Mouse (Mus musculus) heart, embryonic 14.5 days (tissue): ENCODE results near the gene Slc7a11. TPM values are rescaled to one million over a fixed set of nuclear protein-coding genes. Genes with fewer than 3 reads are reported as not detected.
A peak's percentile ranks its signal among the peaks of the same experiment; 100 is the strongest.

Experiments
- ATAC-seq: fragments of 200-750 bp; cut with Nextera tagmentation; 2 replicates; pipeline ENCODE4 v1.8.0; 2017; ENCODE audit warnings: low read depth, moderate TSS enrichment; ENCODE audit not compliant: insufficient number of reproducible peaks, insufficient read depth, low FRiP score
- H3K27ac ChIP-seq, 2 experiments: fragments of 200-500 bp in 1 of 2; fragments of 300-500 bp in 1 of 2; sonication (generic) in 1 of 2; replicated peaks in 1 of 2; 2 replicates each; pipeline ENCODE4 v1.5.1; 2012 to 2014; ENCODE audit warnings: low read depth in 2 of 2, low read length in 2 of 2, control low read depth in 1 of 2, mild to moderate bottlenecking in 1 of 2, mixed read lengths in 1 of 2; ENCODE audit not compliant: control insufficient read depth in 1 of 2, insufficient read depth in 1 of 2
- H3K27me3 ChIP-seq: fragments of 300-500 bp; sonication (generic); 2 replicates; pipeline ENCODE4 v1.6.1; 2014; ENCODE audit warnings: mild to moderate bottlenecking, low read length, control low read depth; ENCODE audit not compliant: control insufficient read depth, insufficient read depth
- H3K36me3 ChIP-seq: fragments of 300-500 bp; sonication (generic); 2 replicates; pipeline ENCODE4 v1.6.1; 2014; ENCODE audit warnings: mild to moderate bottlenecking, control low read depth, low read length, mixed read lengths; ENCODE audit not compliant: control insufficient read depth, insufficient read depth
- H3K4me1 ChIP-seq, 2 experiments: fragments of 200-500 bp in 1 of 2; fragments of 300-500 bp in 1 of 2; sonication (generic) in 1 of 2; 2 replicates each; pipeline ENCODE4 v1.6.1; 2012 to 2014; ENCODE audit warnings: low read length in 2 of 2, control low read depth in 1 of 2, mixed read lengths in 1 of 2; ENCODE audit not compliant: control insufficient read depth in 2 of 2, insufficient read depth in 2 of 2
- H3K4me2 ChIP-seq: fragments of 300-500 bp; sonication (generic); 2 replicates; pipeline ENCODE4 v1.6.1; 2014; ENCODE audit warnings: mild to moderate bottlenecking, low read length
- H3K4me3 ChIP-seq, 2 experiments: fragments of 200-500 bp in 1 of 2; fragments of 300-500 bp in 1 of 2; sonication (generic) in 1 of 2; 2 replicates each; pipeline ENCODE4 v1.5.1; 2012 to 2014; ENCODE audit warnings: low read length in 2 of 2, mild to moderate bottlenecking in 2 of 2, control low read depth in 1 of 2, low read depth in 1 of 2, moderate library complexity in 1 of 2; ENCODE audit not compliant: control insufficient read depth in 1 of 2, insufficient read depth in 1 of 2
- H3K9ac ChIP-seq: fragments of 300-500 bp; sonication (generic); 2 replicates; pipeline ENCODE4 v1.6.1; 2014; ENCODE audit warnings: mild to moderate bottlenecking, low read length
- H3K9me3 ChIP-seq: fragments of 300-500 bp; sonication (generic); 2 replicates; pipeline ENCODE4 v1.6.1; 2016; ENCODE audit warnings: low read length, control low read depth; ENCODE audit not compliant: control insufficient read depth
- WGBS: fragments of 180-500 bp; shearing (Covaris S2); extraction: QIAGEN DNeasy Blood & Tissue Kit; methylation state at CpG from one replicate; pipeline ENCODE4 v1.1.7; 2014; 5-methylcytosine and 5-hydroxymethylcytosine counted together
- polyA plus RNA-seq: library from polyadenylated mRNA; unstranded; fragments of >200 nt; fragmentation: Nextera tagmentation; extraction: Ambion mirVana; gene quantifications from 2 replicates; pipeline ENCODE4 v1.2.1, GENCODE M21; 2014

Slc7a11 gene
- polyA plus RNA-seq, 1 experiment from 2014 or later = 0.16 TPM

- 13% methylated on average over 5 of the region's 5 CpGs for WGBS
- H3K9me3 ChIP-seq = no peaks in the 10 kb centered on the region
- ATAC-seq = no peak
- H3K27ac ChIP-seq = peak overlapping the region in 1 of 2 experiments; percentile 46; a peak in 2 of 4 replicates
- no peaks in the 10 kb centered on the region for H3K27me3 ChIP-seq
- no peak overlapping the region for H3K9ac ChIP-seq
- no peaks in the 10 kb centered on the region for H3K36me3 ChIP-seq
- 0 out of 2 replicates have a peak overlapping the region, but pooled peaks have one; percentile 2 for H3K4me2 ChIP-seq
- peaks cover 0 to 6% of the 10 kb centered on the region in 2 experiments; a peak in 3 of 4 replicates for H3K4me1 ChIP-seq
- no peak overlapping the region for H3K4me3 ChIP-seq
These were observed 439.3 kb downstream of the Slc7a11 start for GRCm38 (mm10) chr3:50003970-50004683.

DNA sequence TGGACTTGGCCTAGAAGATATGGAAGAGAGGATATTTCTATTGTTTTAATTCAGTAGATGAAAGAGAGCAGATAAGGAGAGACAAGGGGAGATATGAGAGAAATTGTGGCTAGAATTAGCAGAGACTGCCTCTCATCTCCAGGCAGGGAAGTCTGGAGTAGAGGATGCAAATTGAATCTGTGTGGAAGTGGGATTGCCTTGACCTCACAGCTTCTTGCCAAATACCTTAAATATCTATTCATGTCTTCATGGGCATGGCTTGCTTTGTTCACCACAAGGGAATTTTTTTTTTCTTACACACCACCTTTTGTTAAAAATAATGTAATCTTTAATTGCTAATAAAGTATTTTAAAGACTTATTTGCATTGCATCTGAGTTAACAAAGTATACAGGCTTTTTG is 441.3 kb downstream of the Slc7a11 start:
- H3K27me3 ChIP-seq = no peaks in the 10 kb centered on the region
- no peak overlapping the region for H3K9ac ChIP-seq
- H3K4me1 ChIP-seq = peaks cover 0 to 6% of the 10 kb centered on the region in 2 experiments; a peak in 3 of 4 replicates
- H3K27ac ChIP-seq = no peak overlapping the region
- no peaks in the 10 kb centered on the region for H3K36me3 ChIP-seq
- no peaks in the 10 kb centered on the region for H3K9me3 ChIP-seq
- no peak for ATAC-seq
- H3K4me2 ChIP-seq = no peak overlapping the region
- H3K4me3 ChIP-seq = no peak overlapping the region

DNA sequence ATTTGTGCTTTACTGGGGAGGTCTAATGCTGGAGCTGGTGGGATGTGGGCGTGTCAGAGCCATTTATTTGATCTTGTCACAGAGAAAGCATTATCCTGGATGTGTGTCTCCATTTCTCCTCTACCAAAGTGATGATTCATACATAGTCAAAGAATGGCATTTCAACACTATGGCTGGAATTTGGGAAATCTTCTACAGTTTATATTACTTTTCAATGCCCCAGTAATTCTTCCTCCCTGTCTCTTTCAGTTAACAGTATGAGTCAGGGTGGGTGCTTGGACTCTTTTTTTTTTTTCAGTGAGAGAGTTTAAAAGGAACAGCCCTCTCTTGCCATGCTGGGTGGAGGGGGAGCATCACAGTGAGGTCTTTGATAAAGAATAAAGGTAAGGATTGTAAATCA is 441.8 kb downstream of the Slc7a11 start:
- no peaks in the 10 kb centered on the region for H3K27me3 ChIP-seq
- H3K27ac ChIP-seq = no peak overlapping the region
- no peak overlapping the region for H3K4me2 ChIP-seq
- no peak for ATAC-seq
- H3K36me3 ChIP-seq = no peaks in the 10 kb centered on the region
- WGBS = 58% methylated on average over 1 of the region's 1 CpGs
- no peaks in the 10 kb centered on the region for H3K9me3 ChIP-seq
- peaks cover 0 to 6% of the 10 kb centered on the region in 2 experiments; a peak in 3 of 4 replicates for H3K4me1 ChIP-seq
- no peak overlapping the region for H3K4me3 ChIP-seq
- no peak overlapping the region for H3K9ac ChIP-seq

DNA sequence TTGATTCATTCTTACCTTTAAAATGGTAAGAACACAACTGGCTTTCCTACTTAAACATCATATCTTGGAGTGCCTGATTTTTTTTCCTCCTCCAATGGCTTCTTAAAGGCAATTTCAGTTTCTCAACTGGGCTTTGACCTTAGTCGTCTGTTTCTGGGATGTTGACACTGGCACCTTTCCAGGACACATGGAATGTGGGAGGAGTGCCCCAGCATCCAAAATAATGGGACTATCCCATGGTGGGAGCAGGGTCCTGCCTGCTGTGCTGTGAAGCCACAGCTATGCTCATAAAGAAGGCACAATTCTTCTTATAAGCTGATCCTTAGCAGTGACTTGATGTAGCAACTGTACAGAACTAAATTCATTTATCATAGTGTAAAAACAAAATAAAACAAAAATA is 450.5 kb downstream of the Slc7a11 start:
- Histone ChIP-seq H3K4me1 (no peaks in the 10 kb centered on the region), H3K4me2 (no peak overlapping the region), H3K4me3 (no peak overlapping the region), H3K9ac (no peak overlapping the region), H3K27ac (no peak overlapping the region), H3K36me3 (no peaks in the 10 kb centered on the region), H3K27me3 (no peaks in the 10 kb centered on the region), H3K9me3 (no peaks in the 10 kb centered on the region)
- ATAC-seq = no peak
- 19% methylated on average over 1 of the region's 1 CpGs for WGBS

DNA sequence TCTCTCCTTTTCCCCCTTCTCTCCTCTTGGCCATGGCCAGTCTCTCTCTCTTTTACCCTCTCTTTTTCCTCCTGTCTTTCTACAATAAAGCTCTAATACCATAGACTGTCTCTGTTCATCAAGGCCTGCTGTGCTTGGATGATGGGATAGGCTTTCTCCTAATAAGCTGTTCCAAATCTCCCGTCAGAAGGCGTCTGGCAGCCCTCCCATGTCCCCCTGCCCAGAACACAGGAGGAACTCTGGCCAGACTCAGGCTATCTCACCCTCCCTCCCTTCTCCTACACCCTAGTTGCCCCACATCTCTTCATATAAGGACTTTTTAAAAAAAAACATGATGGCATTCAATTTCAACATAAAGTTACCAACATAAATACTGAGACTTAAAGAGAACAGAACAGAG is 456.2 kb downstream of the Slc7a11 start:
- Histone ChIP-seq H3K36me3 (no peaks in the 10 kb centered on the region), H3K27me3 (no peaks in the 10 kb centered on the region), H3K27ac (no peak overlapping the region), H3K4me3 (no peak overlapping the region), H3K4me1 (no peaks in the 10 kb centered on the region), H3K9me3 (no peaks in the 10 kb centered on the region), H3K4me2 (no peak overlapping the region), H3K9ac (no peak overlapping the region)
- WGBS = 59% methylated on average over 2 of the region's 2 CpGs
- no peak for ATAC-seq

DNA sequence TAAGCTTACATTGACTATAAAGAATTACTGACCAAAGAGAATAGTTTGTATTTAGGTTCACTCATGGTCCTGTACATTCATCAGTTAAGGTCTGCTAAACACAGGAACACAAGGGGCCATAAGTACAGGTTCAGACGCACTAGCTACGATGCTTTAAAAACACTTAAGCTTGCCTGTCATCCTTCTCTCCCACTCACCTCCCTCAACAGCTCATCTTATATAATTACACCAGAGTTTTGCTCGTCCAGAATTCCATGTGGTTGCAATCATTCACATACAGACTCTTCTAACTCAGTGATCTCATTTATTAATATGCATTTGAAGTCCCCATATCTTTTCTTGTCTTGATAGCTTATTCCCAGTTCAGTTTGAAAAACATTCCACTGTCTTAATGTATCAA is 458.6 kb downstream of the Slc7a11 start:
- no peak overlapping the region for H3K27ac ChIP-seq
- no peak for ATAC-seq
- 35% methylated on average over 3 of the region's 3 CpGs for WGBS
- no peaks in the 10 kb centered on the region for H3K27me3 ChIP-seq
- no peaks in the 10 kb centered on the region for H3K36me3 ChIP-seq
- H3K4me1 ChIP-seq = no peaks in the 10 kb centered on the region
- no peaks in the 10 kb centered on the region for H3K9me3 ChIP-seq
- no peak overlapping the region for H3K4me2 ChIP-seq
- no peak overlapping the region for H3K9ac ChIP-seq
- H3K4me3 ChIP-seq = no peak overlapping the region

GRCm38 (mm10) chr3:49983429-49984268 is 459.8 kb downstream of the Slc7a11 start:
- no peaks in the 10 kb centered on the region for H3K27me3 ChIP-seq
- no peak overlapping the region for H3K27ac ChIP-seq
- H3K36me3 ChIP-seq = no peaks in the 10 kb centered on the region
- no peak overlapping the region for H3K9ac ChIP-seq
- H3K9me3 ChIP-seq = no peaks in the 10 kb centered on the region
- no peak overlapping the region for H3K4me3 ChIP-seq
- ATAC-seq = no peak
- 81% methylated on average over 4 of the region's 4 CpGs for WGBS
- no peak overlapping the region for H3K4me2 ChIP-seq
- H3K4me1 ChIP-seq = no peaks in the 10 kb centered on the region
